Mouse (Mus musculus) kidney, adult 2 months (tissue): ENCODE results near the gene Oscp1. TPM values are rescaled to one million over a fixed set of nuclear protein-coding genes. Genes with fewer than 3 reads are reported as not detected.

ENCODE experiments used
- DNase-seq: peaks from one replicate; pipeline ENCODE4 v3.0.0; 2021
- H3K27ac ChIP-seq: fragments of 200-500 bp; 2 replicates; pipeline ENCODE4 v1.5.1; 2012; ENCODE audit warnings: low read depth, low read length, control low read depth, inconsistent platforms; ENCODE audit not compliant: insufficient read depth
- H3K27me3 ChIP-seq: fragments of 200-500 bp; replicated peaks from 2 replicates; pipeline ENCODE4 v1.6.1; 2012; ENCODE audit warnings: mild to moderate bottlenecking, moderate library complexity, low read length, inconsistent platforms; ENCODE audit not compliant: control insufficient read depth, insufficient read depth
- H3K36me3 ChIP-seq: fragments of 200-500 bp; 2 replicates; pipeline ENCODE4 v1.6.1; 2012; ENCODE audit warnings: mild to moderate bottlenecking, moderate library complexity, low read length, inconsistent platforms; ENCODE audit not compliant: control insufficient read depth, insufficient read depth
- H3K4me1 ChIP-seq: fragments of 200-500 bp; 2 replicates; pipeline ENCODE4 v1.6.1; 2011; ENCODE audit warnings: low read length; ENCODE audit not compliant: control insufficient read depth, insufficient read depth
- H3K4me3 ChIP-seq: fragments of 200-500 bp; 2 replicates; pipeline ENCODE4 v1.5.1; 2011; ENCODE audit warnings: mild to moderate bottlenecking, low read depth, low read length, control low read depth; ENCODE audit not compliant: insufficient read depth
- CTCF ChIP-seq: fragments of 200-500 bp; conservative IDR thresholded peaks from 2 replicates; pipeline ENCODE4 v1.5.1; 2011; ENCODE audit warnings: low read depth, mild to moderate bottlenecking, control low read depth, low read length, moderate library complexity, mixed read lengths; ENCODE audit not compliant: insufficient read depth, insufficient read length
- POLR2A ChIP-seq: fragments of 200-500 bp; IDR thresholded peaks from one replicate; pipeline ENCODE4 v1.6.1; 2011; ENCODE audit warnings: low read depth, low read length, control low read depth
- WGBS: fragments of 180-500 bp; shearing (Covaris S2); methylation state at CpG from one replicate; pipeline ENCODE4 v1.1.7; 2018; 5-methylcytosine and 5-hydroxymethylcytosine counted together
- polyA plus RNA-seq: library from polyadenylated mRNA; depleted of rRNA; stranded (reverse); fragments of >200 nt; gene quantifications from 2 replicates; pipeline ENCODE4 v1.2.3, GENCODE M21; 2012

Oscp1 gene
- polyA plus RNA-seq, 1 experiment: 2.5 TPM

DNA sequence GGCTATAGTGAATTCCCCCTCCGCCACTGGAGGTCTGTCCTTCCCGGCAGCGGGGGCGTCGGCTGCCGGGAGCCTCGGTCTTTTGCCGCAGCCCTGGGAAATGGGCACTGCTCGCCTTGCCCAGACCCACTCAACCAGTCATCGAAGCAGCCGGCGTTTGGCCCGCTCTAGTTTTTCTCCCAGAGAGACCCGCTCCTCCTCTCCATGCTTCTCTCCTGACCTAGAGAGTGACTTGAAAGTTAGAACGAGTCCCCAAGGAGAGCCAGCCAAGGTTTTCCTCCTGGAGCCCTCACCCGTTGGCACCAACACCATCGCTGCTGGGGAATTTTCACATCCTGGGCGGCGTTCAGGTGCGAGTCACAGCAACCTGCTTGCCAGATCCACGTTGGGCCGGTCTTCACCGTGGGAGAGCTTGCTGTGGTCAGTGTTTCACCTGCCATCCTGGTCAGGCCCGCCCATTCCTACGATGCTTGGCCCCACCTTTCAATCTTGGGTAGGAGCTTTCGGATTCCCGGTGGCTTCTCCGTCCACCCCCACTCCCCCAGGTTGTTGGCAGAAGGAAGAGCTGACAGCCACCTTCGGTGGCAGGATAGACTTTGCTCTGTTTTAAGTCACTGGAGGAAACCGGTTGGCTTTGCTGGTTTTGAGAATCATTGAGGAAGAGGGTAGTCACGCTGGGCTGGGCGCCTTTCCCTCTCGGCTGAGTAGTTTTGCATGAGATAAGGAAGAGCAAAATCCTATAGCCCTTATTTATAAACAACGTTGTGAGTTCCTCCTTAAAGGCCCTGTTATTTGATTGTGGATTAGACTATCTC lies 46.1 kb downstream of the Oscp1 start:
- DNase-seq: peak; percentile 95
- peak overlapping the region; percentile 87 for H3K27ac ChIP-seq
- peaks cover 46% of the 10 kb centered on the region for H3K4me1 ChIP-seq
- H3K36me3 ChIP-seq: no peaks in the 10 kb centered on the region
- H3K27me3 ChIP-seq: no peaks in the 10 kb centered on the region
- TF ChIP-seq CTCF (no peak), POLR2A (peak; percentile 53)
- under 1% methylated on average over 34 of the region's 34 CpGs for WGBS
- H3K4me3 ChIP-seq: peak overlapping the region; percentile 86

DNA sequence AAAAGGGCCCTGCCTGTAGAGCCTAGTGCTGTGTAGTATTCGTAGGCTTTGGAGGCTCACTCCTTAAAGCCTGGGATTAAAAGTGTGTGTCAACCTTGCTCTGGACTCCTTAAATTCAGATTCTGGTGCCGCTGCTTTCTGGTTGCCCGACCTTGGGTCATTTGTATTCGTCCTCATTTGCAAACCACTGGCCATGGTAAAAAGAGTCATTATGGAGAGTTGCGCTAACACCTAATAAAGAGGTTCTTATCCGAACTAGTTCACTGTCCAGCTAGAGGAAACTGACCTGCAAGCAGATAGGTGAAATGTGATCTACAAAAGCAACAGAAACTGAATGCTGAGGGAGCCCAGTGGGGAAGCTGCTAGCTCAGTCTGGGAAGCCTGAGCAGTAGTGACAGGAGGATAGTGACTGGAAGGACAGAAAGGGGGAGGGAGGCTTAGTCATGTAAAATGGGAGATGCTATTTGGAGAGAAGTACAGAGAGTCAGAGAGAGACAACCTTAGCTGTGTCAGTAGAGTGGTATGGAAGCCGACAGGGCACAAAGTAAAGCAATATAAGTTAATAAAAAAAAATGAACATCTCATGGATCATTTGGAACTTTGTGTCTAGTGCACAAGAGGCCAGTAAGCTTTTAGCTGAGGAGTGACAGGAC lies 46.9 kb downstream of the Oscp1 start:
- Histone ChIP-seq H3K27me3 (no peaks in the 10 kb centered on the region), H3K27ac (0 out of 2 replicates have a peak overlapping the region, but pooled peaks have one; percentile 7), H3K36me3 (no peaks in the 10 kb centered on the region), H3K4me1 (peaks cover 54% of the 10 kb centered on the region), H3K4me3 (peak overlapping the region; percentile 20)
- peak; percentile 28 for DNase-seq
- TF ChIP-seq CTCF (no peak), POLR2A (no peak)
- 38% methylated on average over 7 of the region's 7 CpGs for WGBS

DNA sequence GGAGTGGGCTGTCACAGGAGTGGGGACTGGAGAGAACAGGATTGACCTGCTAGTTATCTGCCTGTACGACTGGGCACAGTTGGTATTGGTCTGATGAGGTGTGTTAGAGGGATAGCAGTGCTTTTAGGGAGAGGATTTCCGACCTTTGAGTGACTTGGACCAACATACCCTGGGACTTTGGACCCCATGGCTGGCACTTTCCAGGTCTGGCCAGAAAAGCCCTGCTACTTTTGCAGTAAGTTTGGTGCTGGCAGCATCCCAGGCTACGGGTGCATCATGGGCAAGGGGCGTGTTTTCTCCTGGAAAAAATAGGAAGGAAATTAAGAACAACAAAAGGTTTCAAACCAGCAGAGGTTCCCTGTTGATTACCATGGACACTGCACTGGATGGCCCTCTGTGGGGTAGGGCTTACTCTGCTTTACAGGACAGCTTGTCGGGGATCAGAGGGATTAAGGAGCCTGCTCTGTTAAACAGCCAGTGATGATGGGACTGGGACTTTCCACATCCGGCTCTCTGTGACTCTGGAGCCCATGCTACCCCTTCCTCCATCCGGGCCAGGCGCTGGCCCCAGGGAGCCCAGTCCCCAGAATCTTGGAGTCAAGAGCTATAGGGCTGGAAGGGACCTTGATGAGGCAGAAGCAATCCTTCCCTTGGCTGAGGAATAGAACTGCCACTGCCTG lies 49.8 kb downstream of the Oscp1 start:
- Histone ChIP-seq H3K27ac (peak overlapping the region; percentile 78), H3K36me3 (no peaks in the 10 kb centered on the region), H3K4me3 (peak overlapping the region; percentile 24; the same call in 1 of the 2 replicates), H3K4me1 (peaks cover 61% of the 10 kb centered on the region), H3K27me3 (no peaks in the 10 kb centered on the region)
- peak; percentile 97 for DNase-seq
- 33% methylated on average over 8 of the region's 8 CpGs for whole genome bisulfite sequencing
- no peak for TF ChIP-seq POLR2A
- no peak for TF ChIP-seq CTCF

DNA sequence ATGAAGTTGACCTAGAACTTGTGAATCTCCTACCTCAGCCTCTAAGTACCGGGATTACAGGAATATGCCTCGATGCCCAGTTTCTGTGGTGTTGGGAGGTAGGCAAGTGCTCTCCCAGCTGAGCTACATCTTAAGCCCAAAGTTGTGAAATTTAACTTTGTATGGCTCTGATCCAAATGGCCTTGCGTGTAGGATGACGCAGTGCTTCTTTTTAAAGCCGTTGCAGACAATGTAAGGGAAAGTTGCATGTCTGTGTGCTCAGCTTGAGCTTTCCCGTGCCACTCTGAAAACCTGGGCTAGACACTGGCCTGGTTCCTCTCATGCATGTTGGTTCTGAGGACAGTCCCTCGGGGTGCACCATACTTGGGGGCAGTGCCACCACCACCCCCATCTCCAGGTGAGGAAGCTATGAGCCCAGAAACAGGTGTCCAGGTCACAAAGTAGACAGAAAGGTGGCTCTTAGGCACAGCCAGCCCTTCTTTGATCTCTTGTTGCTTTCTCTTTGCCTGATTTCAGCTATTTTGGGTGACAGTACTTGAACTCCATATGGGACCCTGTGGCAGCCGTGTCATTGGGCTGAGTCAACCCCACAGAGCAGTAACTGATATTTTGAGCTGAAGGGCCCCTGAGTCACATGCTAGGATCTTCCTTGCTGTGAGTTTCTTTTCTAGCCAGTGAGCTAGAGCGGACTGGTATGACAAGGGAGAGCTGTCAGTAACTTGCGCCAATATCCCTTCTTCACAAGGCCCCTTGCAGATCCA lies 51.4 kb downstream of the Oscp1 start:
- TF ChIP-seq CTCF: no peak
- TF ChIP-seq POLR2A: no peak
- H3K27me3 ChIP-seq: no peaks in the 10 kb centered on the region
- no peaks in the 10 kb centered on the region for H3K36me3 ChIP-seq
- peaks cover 76% of the 10 kb centered on the region for H3K4me1 ChIP-seq
- peak overlapping the region; percentile 97 for H3K27ac ChIP-seq
- peak; percentile 60 for DNase-seq
- H3K4me3 ChIP-seq: no peak overlapping the region
- 42% methylated on average over 10 of the region's 10 CpGs for WGBS

DNA sequence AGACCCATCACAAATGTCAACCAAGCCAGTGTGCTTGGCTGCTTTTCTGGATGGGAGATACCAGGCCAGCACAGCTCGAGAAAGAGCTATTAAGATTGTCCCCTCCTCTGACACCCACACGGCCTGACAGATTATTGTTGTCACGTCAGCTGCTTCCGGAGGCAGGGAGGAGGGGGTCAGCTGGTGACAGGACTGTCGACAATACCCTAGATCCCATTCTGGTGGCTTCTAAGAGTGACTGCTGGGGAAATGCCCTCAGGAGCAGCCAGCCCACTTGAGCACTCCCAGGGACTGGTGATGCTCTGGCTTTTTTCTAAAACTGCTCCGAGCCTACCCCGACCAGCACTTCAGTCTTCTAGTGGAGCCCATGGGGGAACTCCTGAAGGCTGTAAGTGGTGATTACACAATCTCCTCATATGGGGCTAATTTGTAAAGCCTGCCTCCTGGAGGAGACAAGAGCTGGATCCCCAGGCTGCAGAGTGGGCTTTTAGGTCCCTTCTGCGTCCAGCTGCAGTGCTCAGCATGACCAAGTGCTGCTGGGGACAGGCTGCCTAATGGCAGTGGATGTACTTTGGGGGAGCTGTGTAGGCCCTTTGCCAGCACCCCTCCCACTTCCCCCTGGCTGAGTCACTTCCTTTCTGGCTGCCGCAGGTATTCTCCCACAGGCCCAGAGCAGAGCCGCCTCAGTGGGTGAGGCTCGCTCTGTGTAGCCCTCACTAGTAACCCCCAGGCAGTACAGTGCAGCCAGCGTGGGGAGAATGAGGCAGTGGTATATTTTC lies 52.2 kb downstream of the Oscp1 start:
- no peaks in the 10 kb centered on the region for H3K36me3 ChIP-seq
- peak; percentile 67 for TF ChIP-seq POLR2A
- 0 out of 2 replicates have a peak, but pooled peaks have one; percentile 14 for TF ChIP-seq CTCF
- H3K27ac ChIP-seq: peak overlapping the region; percentile 97
- no peaks in the 10 kb centered on the region for H3K27me3 ChIP-seq
- peak; percentile 92 for DNase-seq
- no peak overlapping the region; the same call in 1 of the 2 replicates for H3K4me3 ChIP-seq
- WGBS: 9% methylated on average over 12 of the region's 12 CpGs
- peaks cover 79% of the 10 kb centered on the region for H3K4me1 ChIP-seq

DNA sequence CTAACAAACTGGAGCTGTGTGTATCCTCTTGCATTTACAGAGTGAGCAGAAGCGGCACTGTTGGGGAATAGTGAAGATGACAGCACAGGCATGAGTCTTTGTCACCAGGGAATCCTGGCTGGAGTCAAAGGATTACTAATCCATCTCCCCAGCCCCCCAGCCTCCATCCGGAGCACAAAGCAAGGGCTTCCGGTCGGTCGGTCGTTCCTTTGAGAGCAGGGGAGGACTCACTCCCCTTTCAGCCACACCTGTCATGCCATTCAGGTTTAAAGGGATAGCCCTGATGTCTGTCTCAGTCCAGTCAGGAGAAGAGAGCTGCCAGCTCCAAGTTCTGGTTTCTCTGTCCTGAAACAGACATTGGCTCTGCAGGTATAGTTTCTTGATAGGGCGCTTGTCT lies 52.8 kb downstream of the Oscp1 start:
- 16% methylated on average over 7 of the region's 7 CpGs for WGBS
- peaks cover 79% of the 10 kb centered on the region for H3K4me1 ChIP-seq
- DNase-seq: no peak
- H3K27ac ChIP-seq: peak overlapping the region; percentile 97
- no peak overlapping the region; the same call in 1 of the 2 replicates for H3K4me3 ChIP-seq
- no peaks in the 10 kb centered on the region for H3K27me3 ChIP-seq
- no peaks in the 10 kb centered on the region for H3K36me3 ChIP-seq
- TF ChIP-seq CTCF (no peak), POLR2A (no peak)
